Mouse (Mus musculus) adrenal gland, adult 18-20 months (tissue): ENCODE results near the gene Ndufa6. TPM values are rescaled to one million over a fixed set of nuclear protein-coding genes. Genes with fewer than 3 reads are reported as not detected.

Experiments used
- microRNA-seq, 2 experiments: library from miRNA; unstranded; fragments of <30 nt; microRNA quantifications; one replicate each; pipeline ENCODE4 v1.2.0; 2021; ENCODE audit warnings: borderline number of aligned reads in 2 of 2
- total RNA-seq, 2 experiments: library from RNA; stranded (reverse); gene quantifications; 1 replicate in 1 of 2; 2 replicates in 1 of 2; pipeline ENCODE4 v1.2.3; 2021

Ndufa6 gene
- total RNA-seq, 2 experiments from 2014 or later = 512 to 543 TPM

Small RNA genes within 50 kb of the gene (microRNA-seq; reads per million reads assigned to microRNA genes)
- gene Mir7684 = 0 reads per million in 2 experiments

Other genes starting within 250 kb of the Ndufa6 start
- 1 to 10 TPM; 6.7 to 8.9 TPM for gene Ccdc134, start 226.4 kb downstream of the Ndufa6 start, total RNA-seq
- 100 to 1,000 TPM in 1 of 2 experiments, 10 to 100 TPM in 1; 79.3 to 109 TPM for gene Srebf2, start 207.1 kb downstream of the Ndufa6 start, total RNA-seq
- under 1 TPM; 0.13 to 0.27 TPM for gene Shisa8, start 141.5 kb downstream of the Ndufa6 start, total RNA-seq
- under 1 TPM; 0.16 to 0.17 TPM for gene Tnfrsf13c, start 130.0 kb downstream of the Ndufa6 start, total RNA-seq
- 1 to 10 TPM; 2.4 to 2.5 TPM for gene Cenpm, start 109.6 kb downstream of the Ndufa6 start, total RNA-seq
- under 1 TPM; 0.33 to 0.90 TPM for gene 1500009C09Rik, start 101.9 kb downstream of the Ndufa6 start, total RNA-seq
- 1 to 10 TPM; 3.4 to 3.8 TPM for gene Sept3, start 79.4 kb downstream of the Ndufa6 start, total RNA-seq
- not detected for gene Wbp2nl, start 55.4 kb downstream of the Ndufa6 start, total RNA-seq
- gene Naga, start 15.4 kb downstream of the Ndufa6 start, total RNA-seq = 10 to 100 TPM; 46.1 to 67.0 TPM
- gene Pheta2, start 15.4 kb downstream of the Ndufa6 start, total RNA-seq = 1 to 10 TPM in 1 of 2 experiments, under 1 TPM in 1; 0.46 to 1.1 TPM
- gene Smdt1, start 15.4 kb downstream of the Ndufa6 start, total RNA-seq = 100 to 1,000 TPM; 173 to 178 TPM
- 10 to 100 TPM; 47.7 to 48.8 TPM for gene Cyp2d22, start 25.9 kb upstream of the Ndufa6 start, total RNA-seq
- under 1 TPM in 1 of 2 experiments, not detected in 1; 0.63 TPM for gene Cyp2d11, start 39.7 kb upstream of the Ndufa6 start, total RNA-seq
- not detected for gene Cyp2d10, start 52.9 kb upstream of the Ndufa6 start, total RNA-seq
- gene Cyp2d9, start 79.1 kb upstream of the Ndufa6 start, total RNA-seq = not detected
- gene Cyp2d12, start 200.8 kb upstream of the Ndufa6 start, total RNA-seq = not detected